Mouse (Mus musculus): Measurements from ENCODE around the gene Prg4.

Gene Prg4

GRCm38 (mm10) chr1:150407285-150407684, 58.7 kb downstream of the Prg4 start:
- DNase-seq (ENCODE audit: low spot score in 2 of 2): no peak

DNA sequence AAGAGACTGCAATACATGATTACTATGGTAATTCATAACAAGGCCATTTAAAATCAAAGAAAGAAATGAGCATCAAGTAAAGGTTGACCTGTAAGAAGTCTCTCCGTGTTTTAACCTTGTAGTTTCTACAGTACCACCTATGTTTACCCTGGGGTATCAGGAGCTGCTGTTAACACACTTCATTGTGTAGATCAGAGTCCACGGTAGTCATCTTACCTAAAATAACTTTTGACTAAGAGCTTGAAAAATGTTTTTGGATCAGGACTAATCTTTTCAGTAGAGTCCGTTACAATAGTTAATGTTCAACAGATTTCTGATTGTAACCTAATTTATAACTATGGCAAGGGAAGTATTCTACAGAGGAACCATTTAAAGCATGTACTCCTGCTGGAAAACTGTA, 61.4 kb downstream of the Prg4 start:
- no peak for DNase-seq (ENCODE audit: low spot score in 2 of 2)

DNA sequence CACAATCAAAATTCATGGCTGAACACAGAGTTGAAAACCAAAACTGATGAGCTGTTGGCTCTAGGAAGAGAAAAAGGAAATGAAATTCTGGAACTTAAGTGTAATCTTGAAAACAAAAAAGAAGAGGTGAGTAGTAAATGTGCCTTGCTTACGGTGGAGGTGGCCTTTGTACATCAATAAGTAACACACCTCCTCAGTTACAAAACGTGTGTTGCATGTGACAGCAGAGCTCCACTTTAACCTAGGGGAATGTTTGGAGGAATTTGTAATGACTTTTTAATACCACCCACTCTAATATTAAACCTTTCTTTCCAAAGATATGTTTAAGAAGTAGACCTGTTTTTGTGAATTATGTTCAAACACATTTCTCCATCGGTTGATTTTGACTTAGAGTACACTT, 62.1 kb downstream of the Prg4 start:
- no peak for DNase-seq (ENCODE audit: low spot score in 2 of 2)

Data from spleen, postnatal 36 days (tissue).